Mouse (Mus musculus) CH12.LX (cell line): Measurements from ENCODE around the gene Acoxl. TPM values are rescaled to one million over a fixed set of nuclear protein-coding genes. Genes with fewer than 3 reads are reported as not detected.

ENCODE experiments used
- DNase-seq: peaks from one replicate; pipeline ENCODE4 v3.0.0-alpha.2; 2013; ENCODE audit errors: extremely low read depth
- H3K27ac ChIP-seq: 2 replicates; pipeline ENCODE4 v1.5.1; 2012; ENCODE audit warnings: low read depth, mild to moderate bottlenecking, control low read depth, moderate library complexity; ENCODE audit not compliant: insufficient read depth
- H3K27me3 ChIP-seq: replicated peaks from 2 replicates; pipeline ENCODE3; 2012; ENCODE audit warnings: inconsistent platforms
- H3K36me3 ChIP-seq, 2 experiments: replicated peaks in 1 of 2; 2 replicates each; pipeline versions ENCODE3 to v1.6.1; 2012; ENCODE audit warnings: inconsistent platforms in 1 of 2, low read length in 1 of 2, mild to moderate bottlenecking in 1 of 2, mixed read lengths in 1 of 2, moderate library complexity in 1 of 2; ENCODE audit not compliant: control insufficient read depth in 1 of 2, insufficient read depth in 1 of 2
- H3K4me1 ChIP-seq, 2 experiments: 2 replicates each; pipeline ENCODE4 v1.6.1; 2012; ENCODE audit warnings: inconsistent platforms in 1 of 2, moderate library complexity in 1 of 2; ENCODE audit not compliant: insufficient read depth in 2 of 2, control insufficient read depth in 1 of 2
- H3K4me2 ChIP-seq: 2 replicates; pipeline ENCODE4 v1.6.1; 2012; ENCODE audit warnings: low read depth, mild to moderate bottlenecking, control low read depth; ENCODE audit not compliant: poor library complexity, insufficient read depth, severe bottlenecking
- H3K4me3 ChIP-seq, 3 experiments: fragments of 150-350 bp in 1 of 3; sonication (generic) in 1 of 3; replicated peaks in 1 of 3; 2 replicates each; pipeline versions ENCODE3 to v1.5.1; 2011 to 2012; ENCODE audit warnings: low read depth in 2 of 3, low read length in 2 of 3, mild to moderate bottlenecking in 2 of 3, moderate library complexity in 2 of 3, control low read depth in 1 of 3, improper control_type of control experiment in 1 of 3, inconsistent platforms in 1 of 3, mixed read lengths in 1 of 3; ENCODE audit not compliant: poor library complexity in 1 of 3
- H3K79me2 ChIP-seq: replicated peaks from 2 replicates; pipeline ENCODE4 v1.6.1; 2012; ENCODE audit warnings: mild to moderate bottlenecking, moderate library complexity; ENCODE audit not compliant: control insufficient read depth, poor library complexity, insufficient read depth, severe bottlenecking; ENCODE audit errors: extremely low read depth
- H3K9ac ChIP-seq: 2 replicates; pipeline ENCODE4 v1.6.1; 2012; ENCODE audit warnings: low read depth, mild to moderate bottlenecking, control low read depth, moderate library complexity; ENCODE audit not compliant: insufficient read depth
- H3K9me3 ChIP-seq: replicated peaks from 2 replicates; pipeline ENCODE3; 2012; ENCODE audit warnings: low read length, inconsistent platforms, mixed read lengths
- CHD1 ChIP-seq: IDR thresholded peaks from 2 replicates; pipeline ENCODE4 v1.6.1; 2012; ENCODE audit warnings: low read depth, low read length, improper control_type of control experiment, inconsistent platforms
- E2F4 ChIP-seq: IDR thresholded peaks from 2 replicates; pipeline ENCODE4 v1.6.1; 2011; ENCODE audit warnings: low read depth, low read length, improper control_type of control experiment; ENCODE audit not compliant: insufficient replicate concordance
- EP300 ChIP-seq: IDR thresholded peaks from 2 replicates; pipeline ENCODE4 v1.6.1; 2011; ENCODE audit warnings: low read length, improper control_type of control experiment
- ETS1 ChIP-seq: conservative IDR thresholded peaks from 2 replicates; pipeline ENCODE4 v1.6.1; 2012; ENCODE audit warnings: low read depth, mild to moderate bottlenecking, inconsistent platforms, low read length, improper control_type of control experiment, moderate library complexity
- GABPA ChIP-seq: IDR thresholded peaks from 2 replicates; pipeline ENCODE4 v1.6.1; 2012; ENCODE audit warnings: low read depth, low read length, improper control_type of control experiment, inconsistent platforms; ENCODE audit not compliant: insufficient replicate concordance
- HCFC1 ChIP-seq: IDR thresholded peaks from 2 replicates; pipeline ENCODE4 v1.6.1; 2012; ENCODE audit warnings: low read depth, mild to moderate bottlenecking, inconsistent platforms, low read length, improper control_type of control experiment
- IRF4 ChIP-seq: IDR thresholded peaks from 2 replicates; pipeline ENCODE4 v1.6.1; 2014; ENCODE audit warnings: low read depth, mild to moderate bottlenecking, inconsistent platforms, low read length, improper control_type of control experiment
- JUN ChIP-seq: IDR thresholded peaks from 2 replicates; pipeline ENCODE4 v1.6.1; 2011; ENCODE audit warnings: low read depth, mild to moderate bottlenecking, low read length, improper control_type of control experiment, moderate library complexity; ENCODE audit not compliant: insufficient read depth
- JUND ChIP-seq: conservative IDR thresholded peaks from 2 replicates; pipeline ENCODE4 v1.6.1; 2011; ENCODE audit warnings: low read depth, low read length, improper control_type of control experiment
- MAX ChIP-seq: IDR thresholded peaks from 2 replicates; pipeline ENCODE4 v1.6.1; 2011; ENCODE audit warnings: low read length, improper control_type of control experiment
- MEF2A ChIP-seq: IDR thresholded peaks from 2 replicates; pipeline ENCODE4 v1.6.1; 2014; ENCODE audit warnings: low read depth, mild to moderate bottlenecking, inconsistent platforms, low read length, improper control_type of control experiment, borderline replicate concordance
- MYC ChIP-seq: IDR thresholded peaks from 2 replicates; pipeline ENCODE4 v1.6.1; 2011; ENCODE audit warnings: low read depth, mild to moderate bottlenecking, improper control_type of control experiment, low read length
- POLR2A ChIP-seq: IDR thresholded peaks from 2 replicates; pipeline ENCODE4 v1.6.1; 2011; ENCODE audit warnings: low read depth, mild to moderate bottlenecking, improper control_type of control experiment, low read length
- POLR2AphosphoS2 ChIP-seq: IDR thresholded peaks from 2 replicates; pipeline ENCODE4 v1.6.1; 2011; ENCODE audit warnings: low read depth, low read length, improper control_type of control experiment
- RAD21 ChIP-seq: IDR thresholded peaks from 2 replicates; pipeline ENCODE4 v1.6.1; 2011; ENCODE audit warnings: low read depth, mild to moderate bottlenecking, low read length, improper control_type of control experiment, moderate library complexity
- RCOR1 ChIP-seq: conservative IDR thresholded peaks from 2 replicates; pipeline ENCODE4 v1.6.1; 2012; ENCODE audit warnings: low read depth, mild to moderate bottlenecking, inconsistent platforms, low read length, improper control_type of control experiment
- UBTF ChIP-seq: IDR thresholded peaks from 2 replicates; pipeline ENCODE4 v1.6.1; 2012; ENCODE audit warnings: low read depth, mild to moderate bottlenecking, inconsistent platforms, low read length, improper control_type of control experiment, moderate library complexity
- USF1 ChIP-seq: IDR thresholded peaks from 2 replicates; pipeline ENCODE4 v1.6.1; 2014; ENCODE audit warnings: low read depth, mild to moderate bottlenecking, inconsistent platforms, low read length, improper control_type of control experiment
- USF2 ChIP-seq: conservative IDR thresholded peaks from 2 replicates; pipeline ENCODE4 v1.6.1; 2011; ENCODE audit warnings: low read depth, low read length, improper control_type of control experiment
- ZC3H11A ChIP-seq: IDR thresholded peaks from 2 replicates; pipeline ENCODE4 v1.6.1; 2012; ENCODE audit warnings: low read depth, mild to moderate bottlenecking, inconsistent platforms, low read length, improper control_type of control experiment
- ZNF384 ChIP-seq: IDR thresholded peaks from 2 replicates; pipeline ENCODE4 v1.6.1; 2012; ENCODE audit warnings: low read depth, low read length, improper control_type of control experiment, inconsistent platforms
- dilution Hi-C: fragments of 300-500 bp; cut with MboI; formaldehyde crosslinking; loops from 2 replicates; pipeline ENCODE4 v1.14.3; 2020; ENCODE audit warnings: low sequenced_read_pairs; ENCODE audit not compliant: extremely low pct_unique_long_range_greater_than_20kb, extremely low pct_ligation_motif_present
- in situ Hi-C: fragments of 300-500 bp; cut with MboI; formaldehyde crosslinking; loops from 3 replicates; pipeline ENCODE4 v1.14.3; 2019; ENCODE audit warnings: low sequenced_read_pairs, low pct_ligation_motif_present, low pct_unique_long_range_greater_than_20kb, mixed read lengths
- polyA plus RNA-seq: library from polyadenylated mRNA; unstranded; fragments of >175 nt; gene quantifications from 2 replicates; pipeline ENCODE4 v1.2.1, GENCODE M21; 2012; ENCODE audit warnings: low read depth; ENCODE audit not compliant: insufficient read length
- total RNA-seq, 2 experiments: library from RNA; depleted of rRNA; stranded (reverse); fragments of 300-350 nt in 1 of 2; fragments of >200 nt in 1 of 2; gene quantifications; 2 replicates each; pipeline ENCODE4 v1.2.3; 2012 to 2014

The Acoxl gene
- total and polyA plus RNA-seq, 3 experiments: 0.25 to 0.43 TPM; not detected in 1

GRCm38 (mm10) chr2:127923077-127923680 is 84.5 kb downstream of the Acoxl start:
- no peaks in the 10 kb centered on the region for H3K79me2 ChIP-seq
- no peak overlapping the region for H3K4me3 ChIP-seq
- peaks cover 12 to 47% of the 10 kb centered on the region in 2 experiments for H3K4me1 ChIP-seq
- no peak overlapping the region for H3K9ac ChIP-seq
- H3K36me3 ChIP-seq: no peaks in the 10 kb centered on the region
- H3K27me3 ChIP-seq: no peaks in the 10 kb centered on the region
- peak; percentile 31 for DNase-seq
- no peak overlapping the region for H3K27ac ChIP-seq
- dilution Hi-C loops: no loop called here
- peak overlapping the region; percentile 67; the same call in 1 of the 2 replicates for H3K4me2 ChIP-seq
- TF ChIP-seq JUN (peak; percentile 76), RCOR1 (no peak), EP300 (peak; percentile 67; the same call in 1 of the 2 replicates), IRF4 (peak; percentile 76), JUND (peak; percentile 85), ZNF384 (no peak), ETS1 (peak; percentile 63; the same call in 1 of the 2 replicates)
- TF ChIP-seq, all 38 proteins: peak for 5
- in situ Hi-C loops: no loop called here
- no peaks in the 10 kb centered on the region for H3K9me3 ChIP-seq

GRCm38 (mm10) chr2:127926679-127927324 is 88.1 kb downstream of the Acoxl start:
- Histone ChIP-seq H3K27ac (peak overlapping the region; percentile 24; the same call in 1 of the 2 replicates), H3K79me2 (no peaks in the 10 kb centered on the region), H3K9ac (no peak overlapping the region), H3K4me1 (peaks cover 26 to 74% of the 10 kb centered on the region in 2 experiments), H3K27me3 (peaks cover 2% of the 10 kb centered on the region), H3K4me3 (no peak overlapping the region), H3K9me3 (no peaks in the 10 kb centered on the region), H3K4me2 (peak overlapping the region; percentile 93), H3K36me3 (no peaks in the 10 kb centered on the region)
- TF ChIP-seq EP300: 0 out of 2 replicates have a peak, but pooled peaks have one; percentile 30
- no peak for TF ChIP-seq UBTF
- TF ChIP-seq ETS1: no peak; the same call in 1 of the 2 replicates
- TF ChIP-seq USF2: no peak
- TF ChIP-seq MYC: 0 out of 2 replicates have a peak, but pooled peaks have one; percentile 54
- TF ChIP-seq POLR2AphosphoS2: no peak
- 0 out of 2 replicates have a peak, but pooled peaks have one; percentile 9 for TF ChIP-seq MEF2A
- TF ChIP-seq POLR2A: no peak
- no peak for TF ChIP-seq GABPA
- 0 out of 2 replicates have a peak, but pooled peaks have one; percentile 36 for TF ChIP-seq RCOR1
- no peak for TF ChIP-seq E2F4
- TF ChIP-seq HCFC1: no peak
- TF ChIP-seq ZNF384: no peak
- TF ChIP-seq RAD21: no peak
- TF ChIP-seq ZC3H11A: no peak
- TF ChIP-seq MAX: 0 out of 2 replicates have a peak, but pooled peaks have one; percentile 39
- peak; percentile 46; the same call in 1 of the 2 replicates for TF ChIP-seq CHD1
- TF ChIP-seq USF1: no peak
- in situ Hi-C loops (no loop called here), dilution Hi-C loops (no loop called here)
- DNase-seq: no peak
